In genomic region chr4:133419312-133420004, GRCm38 (mm10) we compare ENCODE assay signal across 8 mouse cellular contexts. TPM values are rescaled to one million over a fixed set of nuclear protein-coding genes. Genes with fewer than 3 reads are reported as not detected.
DNase-seq lines count a peak whose midpoint lies in the region; ATAC-seq lines count a peak whose summit lies in the region.

No protein-coding gene starts in this region.

- H3K9me3 ChIP-seq in hindbrain, embryonic 10.5 days = no peaks in the 10 kb centered on the region
- H3K9me3 ChIP-seq in hindbrain, embryonic 16.5 days (ENCODE audit: control insufficient read depth, low read length) = no peaks in the 10 kb centered on the region
- no peaks in the 10 kb centered on the region for H3K9me3 ChIP-seq in hindbrain, embryonic 14.5 days (ENCODE audit: control insufficient read depth, low read length)

- H3K27me3 ChIP-seq in hindbrain, embryonic 10.5 days (ENCODE audit: insufficient read depth, poor library complexity, severe bottlenecking) = no peaks in the 10 kb centered on the region
- H3K27me3 ChIP-seq in hindbrain, embryonic 16.5 days (replicated peaks; ENCODE audit: control insufficient read depth, insufficient read depth, low read length) = no peaks in the 10 kb centered on the region
- no peaks in the 10 kb centered on the region for H3K27me3 ChIP-seq in hindbrain, embryonic 14.5 days (ENCODE audit: control insufficient read depth, insufficient read depth, low read length)

- no peak overlapping the region for H3K4me2 ChIP-seq in hindbrain, embryonic 16.5 days (ENCODE audit: low read length)
- H3K4me2 ChIP-seq in hindbrain, embryonic 14.5 days (replicated peaks) = no peak overlapping the region

- H3K9ac ChIP-seq in hindbrain, embryonic 16.5 days (ENCODE audit: low read depth, low read length) = no peak overlapping the region
- no peak overlapping the region for H3K9ac ChIP-seq in hindbrain, embryonic 14.5 days

- peak; percentile 55 for DNase-seq in hindbrain, embryonic 10.5 days (ENCODE audit: low spot score)
- peak; percentile 52 for DNase-seq in A20 (ENCODE audit: low read depth, low spot score)
- peak; percentile 57 to 73 for DNase-seq in adrenal gland, adult 18-20 months (ENCODE audit: low spot score in 2 of 2)
- DNase-seq in embryo, embryonic 10 days (ENCODE audit: low spot score) = peak; percentile 73
- peak; percentile 52 for DNase-seq in hindbrain, embryonic 14.5 days (ENCODE audit: low spot score)
- peak; percentile 85 for DNase-seq in lung, postnatal 10 days
- peak; percentile 53 for DNase-seq in thymus, postnatal 25 days

- H3K4me3 ChIP-seq in hindbrain, embryonic 10.5 days = no peak overlapping the region
- no peak overlapping the region for H3K4me3 ChIP-seq in hindbrain, embryonic 16.5 days (ENCODE audit: low read length)
- no peak overlapping the region for H3K4me3 ChIP-seq in hindbrain, embryonic 14.5 days (replicated peaks; ENCODE audit: low read length)

- H3K27ac ChIP-seq in hindbrain, embryonic 10.5 days = no peak overlapping the region
- no peak overlapping the region for H3K27ac ChIP-seq in hindbrain, embryonic 16.5 days (ENCODE audit: low read depth, low read length)
- H3K27ac ChIP-seq in hindbrain, embryonic 14.5 days = no peak overlapping the region

- H3K4me1 ChIP-seq in hindbrain, embryonic 10.5 days (replicated peaks) = no peaks in the 10 kb centered on the region; the same call in 1 of the 2 replicates
- no peaks in the 10 kb centered on the region for H3K4me1 ChIP-seq in hindbrain, embryonic 16.5 days (ENCODE audit: control insufficient read depth, insufficient read depth, low read depth, low read length)
- no peaks in the 10 kb centered on the region for H3K4me1 ChIP-seq in hindbrain, embryonic 14.5 days (replicated peaks; ENCODE audit: control insufficient read depth, insufficient read depth, low read length)

- WGBS in hindbrain, embryonic 10.5 days = 69% methylated on average over 14 of the region's 14 CpGs
- WGBS in hindbrain, embryonic 16.5 days = 67% methylated on average over 14 of the region's 14 CpGs
- WGBS in hindbrain, embryonic 14.5 days = 68% methylated on average over 14 of the region's 14 CpGs

- ATAC-seq in hindbrain, embryonic 16.5 days = no peak
- ATAC-seq in hindbrain, embryonic 14.5 days (ENCODE audit: low FRiP score) = no peak

- H3K36me3 ChIP-seq in hindbrain, embryonic 10.5 days = peaks cover 79% of the 10 kb centered on the region
- H3K36me3 ChIP-seq in hindbrain, embryonic 16.5 days (ENCODE audit: control insufficient read depth, insufficient read depth, low read length) = peaks cover 9% of the 10 kb centered on the region; the same call in 1 of the 2 replicates
- peaks cover 36% of the 10 kb centered on the region for H3K36me3 ChIP-seq in hindbrain, embryonic 14.5 days (replicated peaks; ENCODE audit: control insufficient read depth, insufficient read depth)

RNA-seq across cellular contexts. Expression of gene Slc9a1, which starts 50.0 kb away (rescaled TPM):
- polyA plus RNA-seq in hindbrain, embryonic 10.5 days (2016; fragmentation: Nextera tagmentation; extraction: Ambion mirVana) = 8.0 and 8.6 TPM in 2 replicates
- 9.8 and 9.9 TPM in 2 replicates for polyA plus RNA-seq in hindbrain, embryonic 16.5 days (2015; fragmentation: Nextera tagmentation; extraction: Ambion mirVana)
- total RNA-seq in adrenal gland, adult 18-20 months (2021) = 10 to 100 TPM; 44.5 to 55.0 TPM
- polyA plus RNA-seq in hindbrain, embryonic 14.5 days (2014; fragmentation: Nextera tagmentation; extraction: Ambion mirVana) = 8.5 and 9.0 TPM in 2 replicates
